Mouse (Mus musculus) stomach, embryonic 16.5 days (tissue): ENCODE data around the gene Brip1. TPM values are rescaled to one million over a fixed set of nuclear protein-coding genes. Genes with fewer than 3 reads are reported as not detected.

Source experiments
- ATAC-seq: fragments of 200-750 bp; cut with Nextera tagmentation; 2 replicates; pipeline ENCODE4 v1.8.0; 2017; ENCODE audit warnings: moderate number of reproducible peaks, moderate TSS enrichment; ENCODE audit not compliant: insufficient read depth, low FRiP score
- H3K27ac ChIP-seq: fragments of 300-500 bp; sonication (generic); 2 replicates; pipeline ENCODE4 v1.5.1; 2014; ENCODE audit warnings: low read length
- H3K27me3 ChIP-seq: fragments of 300-500 bp; sonication (generic); 2 replicates; pipeline ENCODE4 v1.6.1; 2014; ENCODE audit warnings: low read length, control low read depth, mixed read lengths; ENCODE audit not compliant: control insufficient read depth, insufficient read depth
- H3K36me3 ChIP-seq: fragments of 300-500 bp; sonication (generic); 2 replicates; pipeline ENCODE4 v1.6.1; 2014; ENCODE audit warnings: low read length; ENCODE audit not compliant: control insufficient read depth, insufficient read depth
- H3K4me1 ChIP-seq: fragments of 300-500 bp; sonication (generic); 2 replicates; pipeline ENCODE4 v1.6.1; 2014; ENCODE audit warnings: low read length, control low read depth, mixed read lengths; ENCODE audit not compliant: control insufficient read depth, insufficient read depth
- H3K4me2 ChIP-seq: fragments of 300-500 bp; sonication (generic); 2 replicates; pipeline ENCODE4 v1.6.1; 2014; ENCODE audit warnings: low read depth, low read length, mixed read lengths
- H3K4me3 ChIP-seq: fragments of 300-500 bp; sonication (generic); replicated peaks from 2 replicates; pipeline ENCODE4 v1.5.1; 2014; ENCODE audit warnings: mild to moderate bottlenecking, low read length
- H3K9ac ChIP-seq: fragments of 300-500 bp; sonication (generic); 2 replicates; pipeline ENCODE4 v1.6.1; 2014; ENCODE audit warnings: low read length
- H3K9me3 ChIP-seq: fragments of 300-500 bp; sonication (generic); replicated peaks from 2 replicates; pipeline ENCODE4 v1.6.1; 2016; ENCODE audit warnings: low read length, control low read depth; ENCODE audit not compliant: control insufficient read depth
- WGBS: fragments of 180-500 bp; shearing (Covaris S2); extraction: QIAGEN DNeasy Blood & Tissue Kit; methylation state at CpG from one replicate; pipeline ENCODE4 v1.1.7; 2014; 5-methylcytosine and 5-hydroxymethylcytosine counted together
- polyA plus RNA-seq: library from polyadenylated mRNA; unstranded; fragments of >200 nt; fragmentation: Nextera tagmentation; extraction: Ambion mirVana; gene quantifications from 2 replicates; pipeline ENCODE4 v1.2.1, GENCODE M21; 2015

Brip1 gene
- polyA plus RNA-seq, 1 experiment from 2014 or later, result 9.5 TPM

- Histone ChIP-seq H3K27ac (no peak overlapping the region), H3K4me2 (no peak overlapping the region), H3K4me3 (no peak overlapping the region), H3K36me3 (no peaks in the 10 kb centered on the region), H3K9ac (no peak overlapping the region), H3K27me3 (no peaks in the 10 kb centered on the region), H3K9me3 (no peaks in the 10 kb centered on the region), H3K4me1 (no peaks in the 10 kb centered on the region)
- no peak for ATAC-seq
- 72% methylated on average over 7 of the region's 7 CpGs for WGBS
Observed at GRCm38 (mm10) chr11:86055806-86056205, 145.2 kb downstream of the Brip1 start.

DNA sequence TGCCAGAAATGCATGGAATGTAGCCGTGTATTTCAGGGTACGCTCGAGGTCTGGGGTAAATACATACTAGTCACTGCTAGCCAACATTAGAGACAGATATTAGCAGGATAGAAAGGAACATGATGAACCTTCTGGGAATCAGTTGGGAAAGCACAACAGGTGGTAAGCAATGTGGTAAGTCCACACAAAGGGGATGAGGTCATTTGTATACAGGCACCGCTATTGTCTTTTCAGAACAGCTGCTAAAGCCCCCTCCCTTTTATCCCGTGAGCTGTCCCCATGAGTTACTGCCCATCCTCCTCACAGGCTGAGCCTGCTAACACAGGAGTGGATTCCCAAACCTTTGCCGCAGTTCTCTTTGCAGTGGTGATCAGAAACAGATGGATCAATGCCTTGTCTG is 149.6 kb downstream of the Brip1 start:
- no peak for ATAC-seq
- Histone ChIP-seq H3K36me3 (no peaks in the 10 kb centered on the region), H3K9ac (no peak overlapping the region), H3K27ac (no peak overlapping the region), H3K4me2 (no peak overlapping the region), H3K4me3 (no peak overlapping the region), H3K9me3 (no peaks in the 10 kb centered on the region), H3K27me3 (no peaks in the 10 kb centered on the region), H3K4me1 (no peaks in the 10 kb centered on the region)
- 30% methylated on average over 6 of the region's 6 CpGs for WGBS

DNA sequence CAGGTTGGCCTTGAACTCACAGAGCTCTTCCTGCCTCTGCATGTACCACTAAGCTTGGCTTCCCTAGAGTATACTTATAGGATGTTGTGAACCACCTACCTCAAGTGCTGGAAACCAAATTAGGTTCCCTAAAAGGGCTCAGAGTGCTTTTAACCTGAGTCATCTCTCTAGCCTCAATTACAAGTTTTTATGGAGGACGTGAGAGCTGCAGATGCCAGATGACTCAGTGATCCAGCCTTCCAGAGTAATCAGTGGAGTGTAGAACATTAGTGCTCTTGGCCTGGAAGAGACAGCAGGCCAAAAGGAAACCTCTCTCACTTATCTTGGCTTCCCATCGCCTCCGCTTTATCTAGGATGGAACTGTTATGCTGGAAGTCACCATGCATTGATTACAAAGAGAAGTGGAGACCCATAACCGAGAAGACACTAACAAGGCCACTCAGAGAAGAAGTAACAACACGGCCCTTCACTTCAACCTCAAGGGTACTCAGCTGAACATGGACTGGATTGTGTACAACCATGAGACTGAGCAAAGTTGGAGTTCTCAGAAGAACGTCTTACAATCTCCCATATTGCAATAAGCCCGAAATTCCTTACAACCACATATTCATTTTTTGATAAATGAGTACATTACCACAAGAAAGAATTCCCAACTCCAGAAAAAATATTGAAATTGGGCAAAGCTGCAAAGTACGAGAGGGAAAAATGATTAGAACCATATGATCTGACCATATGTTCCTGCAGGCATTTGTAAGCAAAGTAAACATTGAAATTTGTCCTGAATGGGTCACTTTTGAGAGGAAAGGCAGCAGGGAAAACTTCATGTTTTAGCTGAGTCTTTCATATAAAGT is 150.3 kb downstream of the Brip1 start:
- H3K9ac ChIP-seq, result no peak overlapping the region
- no peak overlapping the region for H3K4me2 ChIP-seq
- H3K27ac ChIP-seq, result no peak overlapping the region
- H3K36me3 ChIP-seq, result no peaks in the 10 kb centered on the region
- no peak for ATAC-seq
- no peaks in the 10 kb centered on the region for H3K9me3 ChIP-seq
- no peaks in the 10 kb centered on the region for H3K27me3 ChIP-seq
- no peak overlapping the region for H3K4me3 ChIP-seq
- no peaks in the 10 kb centered on the region for H3K4me1 ChIP-seq
- 66% methylated on average over 8 of the region's 8 CpGs for WGBS

- no peak for ATAC-seq
- WGBS, result 69% methylated on average over 5 of the region's 5 CpGs
Observed at GRCm38 (mm10) chr11:86039994-86040393, 161.0 kb downstream of the Brip1 start.

GRCm38 (mm10) chr11:86039355-86039754 is 161.6 kb downstream of the Brip1 start:
- ATAC-seq, result no peak
- WGBS, result 71% methylated on average over 8 of the region's 8 CpGs
- Histone ChIP-seq H3K4me2 (no peak overlapping the region), H3K9me3 (no peaks in the 10 kb centered on the region), H3K9ac (no peak overlapping the region), H3K4me3 (no peak overlapping the region), H3K36me3 (no peaks in the 10 kb centered on the region), H3K4me1 (no peaks in the 10 kb centered on the region), H3K27me3 (no peaks in the 10 kb centered on the region), H3K27ac (no peak overlapping the region)

More at GRCm38 (mm10) chr11:86039994-86040393, 161.0 kb downstream of the Brip1 start:
- Histone ChIP-seq H3K9me3 (no peaks in the 10 kb centered on the region), H3K4me2 (no peak overlapping the region), H3K27ac (no peak overlapping the region), H3K9ac (no peak overlapping the region), H3K4me1 (no peaks in the 10 kb centered on the region), H3K27me3 (no peaks in the 10 kb centered on the region), H3K4me3 (no peak overlapping the region), H3K36me3 (no peaks in the 10 kb centered on the region)

DNA sequence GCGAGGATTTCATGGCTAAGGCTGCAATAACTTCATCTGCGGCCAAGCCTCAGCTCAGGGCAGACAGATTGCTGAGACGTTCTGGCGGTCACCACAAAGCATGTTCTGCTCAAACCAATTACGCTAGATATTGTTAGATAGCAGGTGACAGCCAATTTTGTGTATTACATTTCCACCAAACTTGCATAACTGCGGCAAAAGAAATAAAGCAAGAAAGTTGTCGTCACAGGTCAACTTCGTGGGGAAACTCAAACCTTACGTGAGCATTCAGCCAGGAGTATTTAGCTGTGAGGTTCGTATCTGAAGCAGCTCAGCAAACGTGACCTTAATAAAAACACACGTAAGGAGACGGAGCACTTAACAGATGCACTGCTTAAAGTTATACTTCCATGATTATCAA is 162.3 kb downstream of the Brip1 start:
- no peak for ATAC-seq
- H3K36me3 ChIP-seq, result no peaks in the 10 kb centered on the region
- 66% methylated on average over 13 of the region's 13 CpGs for WGBS
- no peak overlapping the region for H3K4me3 ChIP-seq
- H3K4me1 ChIP-seq, result no peaks in the 10 kb centered on the region
- H3K4me2 ChIP-seq, result no peak overlapping the region
- H3K9me3 ChIP-seq, result no peaks in the 10 kb centered on the region
- H3K9ac ChIP-seq, result no peak overlapping the region
- no peaks in the 10 kb centered on the region for H3K27me3 ChIP-seq
- H3K27ac ChIP-seq, result no peak overlapping the region

DNA sequence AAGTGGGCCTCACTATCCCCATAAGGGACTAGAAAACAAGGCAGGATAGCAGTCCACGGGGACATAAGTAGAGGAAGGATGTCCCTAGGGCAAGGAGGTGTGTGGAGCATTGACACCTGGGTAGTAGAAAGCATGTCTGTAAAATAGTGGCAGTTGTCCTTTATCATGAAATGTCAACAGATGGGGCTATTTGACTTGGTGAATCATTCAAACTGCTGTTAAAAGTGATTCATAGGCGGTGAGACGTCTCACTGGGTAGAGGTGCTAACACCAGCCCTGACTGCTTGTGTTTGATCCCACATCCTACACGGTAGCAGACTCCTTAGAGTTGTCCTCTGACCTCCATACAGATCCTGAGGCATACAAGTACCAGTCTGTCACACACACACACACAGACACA is 168.1 kb downstream of the Brip1 start:
- H3K9ac ChIP-seq, result no peak overlapping the region
- H3K4me2 ChIP-seq, result no peak overlapping the region
- H3K36me3 ChIP-seq, result no peaks in the 10 kb centered on the region
- no peak for ATAC-seq
- WGBS, result 45% methylated on average over 4 of the region's 4 CpGs
- H3K9me3 ChIP-seq, result no peaks in the 10 kb centered on the region
- H3K27me3 ChIP-seq, result no peaks in the 10 kb centered on the region
- no peak overlapping the region for H3K4me3 ChIP-seq
- H3K27ac ChIP-seq, result no peak overlapping the region
- no peaks in the 10 kb centered on the region for H3K4me1 ChIP-seq

DNA sequence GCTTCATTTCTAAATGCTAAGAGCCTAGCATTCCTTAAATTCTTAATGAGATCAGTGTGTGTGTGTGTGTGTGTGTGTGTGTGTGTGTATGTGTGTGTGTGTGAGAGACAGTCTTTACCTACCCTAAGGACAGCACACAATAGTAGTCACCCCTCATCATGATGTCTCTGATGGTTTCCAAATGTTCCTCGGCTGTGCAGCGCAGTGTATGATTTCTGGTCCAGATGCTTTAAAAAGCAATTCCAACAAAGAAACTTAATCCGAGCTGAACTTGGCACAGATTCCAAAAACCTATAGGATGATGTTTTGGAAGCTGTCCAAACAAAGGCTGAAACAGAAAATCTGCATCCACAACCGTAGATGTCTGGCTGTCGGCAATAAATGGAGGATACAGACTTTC is 173.0 kb downstream of the Brip1 start:
- WGBS, result 32% methylated on average over 5 of the region's 5 CpGs
- Histone ChIP-seq H3K4me1 (peaks cover 3% of the 10 kb centered on the region; the same call in 1 of the 2 replicates), H3K9ac (no peak overlapping the region), H3K9me3 (no peaks in the 10 kb centered on the region), H3K27ac (no peak overlapping the region), H3K27me3 (no peaks in the 10 kb centered on the region), H3K4me2 (no peak overlapping the region), H3K4me3 (no peak overlapping the region), H3K36me3 (no peaks in the 10 kb centered on the region)
- no peak for ATAC-seq

DNA sequence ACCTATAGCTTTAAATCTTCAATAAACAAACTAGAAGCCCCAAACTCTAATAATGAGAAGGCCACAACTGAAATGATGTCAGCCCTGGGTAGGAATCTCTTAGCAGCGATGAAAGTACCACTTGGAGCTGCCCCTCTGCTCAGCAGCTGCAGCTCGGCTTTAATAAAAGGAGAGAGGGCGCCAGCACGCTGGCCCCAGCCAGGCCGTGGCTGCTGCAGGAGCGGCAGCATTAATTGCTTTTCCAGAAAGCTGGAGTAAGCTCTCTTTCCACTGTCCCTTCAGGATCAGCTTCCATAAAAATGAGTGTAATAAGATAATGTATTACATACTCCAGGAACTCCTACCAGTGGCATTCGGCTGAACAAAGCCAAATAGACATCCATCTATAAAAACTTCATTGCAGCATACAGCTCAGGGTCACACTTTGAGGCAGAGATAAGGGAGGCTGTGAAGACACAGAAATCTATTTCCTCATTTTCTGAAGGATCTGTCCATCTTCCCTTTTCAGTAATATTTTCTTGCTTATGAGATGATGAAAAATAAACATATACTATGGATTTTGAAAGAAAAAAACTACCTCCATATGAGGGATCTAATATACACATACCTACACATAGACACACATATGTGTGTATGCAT is 174.3 kb downstream of the Brip1 start:
- Histone ChIP-seq H3K4me1 (peaks cover 6% of the 10 kb centered on the region), H3K27me3 (no peaks in the 10 kb centered on the region), H3K4me2 (no peak overlapping the region), H3K4me3 (no peak overlapping the region), H3K27ac (no peak overlapping the region), H3K9ac (no peak overlapping the region), H3K36me3 (no peaks in the 10 kb centered on the region), H3K9me3 (no peaks in the 10 kb centered on the region)
- no peak for ATAC-seq
- WGBS, result 27% methylated on average over 7 of the region's 7 CpGs
